Mouse (Mus musculus) forebrain, embryonic 16.5 days (tissue): ENCODE results near the gene Klhdc2. TPM values are rescaled to one million over a fixed set of nuclear protein-coding genes. Genes with fewer than 3 reads are reported as not detected.
A peak's percentile ranks its signal among the peaks of the same experiment; 100 is the strongest.

Experiments
- ATAC-seq: fragments of 200-750 bp; cut with Nextera tagmentation; 2 replicates; pipeline ENCODE4 v1.8.0; 2017; ENCODE audit warnings: mild to moderate bottlenecking, moderate library complexity
- H3K27ac ChIP-seq: fragments of 300-500 bp; sonication (generic); 2 replicates; pipeline ENCODE4 v1.5.1; 2014; ENCODE audit warnings: low read length, control low read depth
- H3K27me3 ChIP-seq: fragments of 300-500 bp; sonication (generic); replicated peaks from 2 replicates; pipeline ENCODE4 v1.6.1; 2014; ENCODE audit warnings: low read length; ENCODE audit not compliant: control insufficient read depth, insufficient read depth
- H3K36me3 ChIP-seq: fragments of 300-500 bp; sonication (generic); 2 replicates; pipeline ENCODE4 v1.6.1; 2014; ENCODE audit not compliant: control insufficient read depth, insufficient read depth
- H3K4me1 ChIP-seq: fragments of 300-500 bp; sonication (generic); replicated peaks from 2 replicates; pipeline ENCODE4 v1.6.1; 2014; ENCODE audit warnings: low read length; ENCODE audit not compliant: control insufficient read depth, insufficient read depth
- H3K4me2 ChIP-seq: fragments of 300-500 bp; sonication (generic); 2 replicates; pipeline ENCODE4 v1.6.1; 2014; ENCODE audit warnings: mild to moderate bottlenecking, low read length, control low read depth
- H3K4me3 ChIP-seq: fragments of 300-500 bp; sonication (generic); replicated peaks from 2 replicates; pipeline ENCODE4 v1.5.1; 2014; ENCODE audit warnings: mild to moderate bottlenecking, low read length, control low read depth
- H3K9ac ChIP-seq: fragments of 300-500 bp; sonication (generic); replicated peaks from 2 replicates; pipeline ENCODE4 v1.6.1; 2014; ENCODE audit warnings: low read depth, low read length, control low read depth
- H3K9me3 ChIP-seq: fragments of 300-500 bp; sonication (generic); 2 replicates; pipeline ENCODE4 v1.6.1; 2016; ENCODE audit warnings: low read length; ENCODE audit not compliant: control insufficient read depth
- WGBS: fragments of 180-500 bp; shearing (Covaris S2); extraction: QIAGEN DNeasy Blood & Tissue Kit; methylation state at CpG from one replicate; pipeline ENCODE4 v1.1.7; 2014; 5-methylcytosine and 5-hydroxymethylcytosine counted together
- polyA plus RNA-seq: library from polyadenylated mRNA; unstranded; fragments of >200 nt; fragmentation: Nextera tagmentation; extraction: Ambion mirVana; gene quantifications from 2 replicates; pipeline ENCODE4 v1.2.1, GENCODE M21; 2015

Gene Klhdc2
- polyA plus RNA-seq, 1 experiment from 2014 or later: 272 TPM

- no peak for ATAC-seq
- Histone ChIP-seq H3K9ac (no peak overlapping the region), H3K27me3 (no peaks in the 10 kb centered on the region), H3K27ac (no peak overlapping the region), H3K36me3 (peaks cover 11% of the 10 kb centered on the region), H3K4me3 (no peak overlapping the region), H3K9me3 (no peaks in the 10 kb centered on the region), H3K4me1 (no peaks in the 10 kb centered on the region), H3K4me2 (no peak overlapping the region)
- WGBS: 95% methylated on average over 3 of the region's 3 CpGs
These were observed 34.7 kb downstream of the Klhdc2 start for GRCm38 (mm10) chr12:69331187-69331586.

- no peaks in the 10 kb centered on the region for H3K27me3 ChIP-seq
- H3K36me3 ChIP-seq: peaks cover 8% of the 10 kb centered on the region
- no peak overlapping the region for H3K27ac ChIP-seq
- H3K4me1 ChIP-seq: no peaks in the 10 kb centered on the region
- H3K9me3 ChIP-seq: no peaks in the 10 kb centered on the region
- WGBS: 100% methylated on average over 1 of the region's 1 CpGs
- H3K9ac ChIP-seq: no peak overlapping the region
- no peak for ATAC-seq
- H3K4me2 ChIP-seq: no peak overlapping the region
- H3K4me3 ChIP-seq: no peak overlapping the region
These were observed 35.7 kb downstream of the Klhdc2 start for GRCm38 (mm10) chr12:69332147-69332546.

- no peaks in the 10 kb centered on the region for H3K4me1 ChIP-seq
- H3K4me2 ChIP-seq: no peak overlapping the region
- 92% methylated on average over 2 of the region's 2 CpGs for WGBS
- no peaks in the 10 kb centered on the region for H3K9me3 ChIP-seq
- H3K27me3 ChIP-seq: no peaks in the 10 kb centered on the region
- no peak for ATAC-seq
- H3K9ac ChIP-seq: no peak overlapping the region
- H3K27ac ChIP-seq: no peak overlapping the region
- no peak overlapping the region for H3K4me3 ChIP-seq
- H3K36me3 ChIP-seq: peaks cover 10% of the 10 kb centered on the region; the same call in 1 of the 2 replicates
These were observed 37.1 kb downstream of the Klhdc2 start for GRCm38 (mm10) chr12:69333547-69333946.

- H3K27me3 ChIP-seq: no peaks in the 10 kb centered on the region
- H3K4me1 ChIP-seq: no peaks in the 10 kb centered on the region
- no peak overlapping the region for H3K4me3 ChIP-seq
- no peaks in the 10 kb centered on the region for H3K9me3 ChIP-seq
- H3K4me2 ChIP-seq: no peak overlapping the region
- 91% methylated on average over 2 of the region's 2 CpGs for WGBS
- ATAC-seq: no peak
- H3K27ac ChIP-seq: no peak overlapping the region
- no peak overlapping the region for H3K9ac ChIP-seq
- H3K36me3 ChIP-seq: peaks cover 31% of the 10 kb centered on the region
These were observed 53.4 kb downstream of the Klhdc2 start for GRCm38 (mm10) chr12:69349928-69350327.

- H3K27me3 ChIP-seq: no peaks in the 10 kb centered on the region
- H3K27ac ChIP-seq: no peak overlapping the region
- ATAC-seq: no peak
- peaks cover 22% of the 10 kb centered on the region for H3K36me3 ChIP-seq
- no peak overlapping the region for H3K9ac ChIP-seq
- no peak overlapping the region for H3K4me2 ChIP-seq
- no peak overlapping the region for H3K4me3 ChIP-seq
- no peaks in the 10 kb centered on the region for H3K9me3 ChIP-seq
- peaks cover 8% of the 10 kb centered on the region for H3K4me1 ChIP-seq
- 94% methylated on average over 1 of the region's 1 CpGs for WGBS
These were observed 55.2 kb downstream of the Klhdc2 start for GRCm38 (mm10) chr12:69351685-69352084.

- Histone ChIP-seq H3K27me3 (no peaks in the 10 kb centered on the region), H3K9ac (peak within 1 kb of the TSS; percentile 88), H3K4me2 (peak within 1 kb of the TSS; percentile 88), H3K4me3 (peak within 1 kb of the TSS; percentile 83), H3K9me3 (no peaks in the 10 kb centered on the region), H3K4me1 (peaks cover 9% of the 10 kb centered on the region), H3K27ac (peak within 1 kb of the TSS; percentile 68; the same call in 1 of the 2 replicates), H3K36me3 (peaks cover 6% of the 10 kb centered on the region; the same call in 1 of the 2 replicates)
- under 1% methylated on average over 49 of the region's 50 CpGs for WGBS
- ATAC-seq: peak; percentile 44
These were observed 60.2 kb downstream of the Klhdc2 start, which contains the start of gene Nemf for GRCm38 (mm10) chr12:69356546-69357299. Gene Nemf, minus strand, starts transcription at chr12:69357165.

GRCm38 (mm10) chr12:69357300-69357646, 60.8 kb downstream of the Klhdc2 start:
- Histone ChIP-seq H3K27me3 (no peaks in the 10 kb centered on the region), H3K27ac (no peak overlapping the region), H3K4me2 (peak overlapping the region; percentile 49), H3K9ac (peak overlapping the region; percentile 88), H3K4me3 (peak overlapping the region; percentile 83), H3K36me3 (peaks cover 6% of the 10 kb centered on the region; the same call in 1 of the 2 replicates), H3K9me3 (no peaks in the 10 kb centered on the region), H3K4me1 (peaks cover 12% of the 10 kb centered on the region)
- ATAC-seq: no peak
- WGBS: 3% methylated on average over 13 of the region's 13 CpGs

Other genes with a start within 250 kb of the Klhdc2 start
- 987 and 1,101 TPM in 2 replicates for gene Rps29, start 137.5 kb upstream of the Klhdc2 start, polyA plus RNA-seq
- gene Lrr1, start 127.9 kb upstream of the Klhdc2 start, polyA plus RNA-seq: 9.7 and 11.4 TPM in 2 replicates
- 289 and 292 TPM in 2 replicates for gene Rpl36al, start 112.6 kb upstream of the Klhdc2 start, polyA plus RNA-seq
- gene Mgat2, start 112.5 kb upstream of the Klhdc2 start, polyA plus RNA-seq: 32.6 and 37.8 TPM in 2 replicates
- gene Gm49383, start 99.6 kb upstream of the Klhdc2 start, polyA plus RNA-seq: 20.0 and 23.6 TPM in 2 replicates
- 8.1 and 9.1 TPM in 2 replicates for gene Dnaaf2, start 98.3 kb upstream of the Klhdc2 start, polyA plus RNA-seq
- 16.5 and 22.1 TPM in 2 replicates for gene Gm49384, start 92.4 kb upstream of the Klhdc2 start, polyA plus RNA-seq
- 7.2 and 8.0 TPM in 2 replicates for gene Pole2, start 68.5 kb upstream of the Klhdc2 start, polyA plus RNA-seq
- 12.5 TPM in 2 replicates for gene Klhdc1, start 55.5 kb upstream of the Klhdc2 start, polyA plus RNA-seq
- 87.6 and 94.4 TPM in 2 replicates for gene Nemf, start 60.5 kb downstream of the Klhdc2 start, polyA plus RNA-seq
- gene Arf6, start 75.5 kb downstream of the Klhdc2 start, polyA plus RNA-seq: 22.2 and 27.6 TPM in 2 replicates
- gene Gm9887, start 75.8 kb downstream of the Klhdc2 start, polyA plus RNA-seq: 0.62 TPM in 1 of 2 replicates, not detected in the other